Mouse (Mus musculus) ES-E14 (cell line): Measurements from ENCODE around the gene 1190005I06Rik. TPM values are rescaled to one million over a fixed set of nuclear protein-coding genes. Genes with fewer than 3 reads are reported as not detected.

Source experiments
- DNase-seq: peaks from one replicate; pipeline ENCODE4 v3.0.0-alpha.2; 2013; ENCODE audit warnings: low read depth, low spot score
- H3K27ac ChIP-seq: 2 replicates; pipeline ENCODE4 v1.5.1; 2012; ENCODE audit warnings: low read depth, mild to moderate bottlenecking, low read length, moderate library complexity, mixed read lengths; ENCODE audit not compliant: poor library complexity, insufficient read depth, severe bottlenecking
- H3K36me3 ChIP-seq: 2 replicates; pipeline ENCODE4 v1.6.1; 2012; ENCODE audit warnings: mild to moderate bottlenecking, low read length, moderate library complexity, mixed read lengths; ENCODE audit not compliant: control insufficient read depth, poor library complexity, insufficient read depth, severe bottlenecking
- H3K4me1 ChIP-seq, 2 experiments: fragments of 150-350 bp in 1 of 2; sonication (generic) in 1 of 2; 2 replicates each; pipeline ENCODE4 v1.6.1; 2012; ENCODE audit warnings: low read length in 2 of 2, mild to moderate bottlenecking in 1 of 2, mixed read lengths in 1 of 2; ENCODE audit not compliant: control insufficient read depth in 2 of 2, insufficient read depth in 2 of 2, poor library complexity in 1 of 2
- H3K4me3 ChIP-seq, 2 experiments: fragments of 150-350 bp in 1 of 2; sonication (generic) in 1 of 2; 2 replicates each; pipeline ENCODE4 v1.5.1; 2012; ENCODE audit warnings: low read length in 2 of 2, low read depth in 1 of 2, mild to moderate bottlenecking in 1 of 2, mixed read lengths in 1 of 2; ENCODE audit not compliant: insufficient read depth in 1 of 2, poor library complexity in 1 of 2, severe bottlenecking in 1 of 2
- H3K9ac ChIP-seq: 2 replicates; pipeline ENCODE4 v1.6.1; 2012; ENCODE audit warnings: low read depth, mild to moderate bottlenecking, low read length, mixed read lengths; ENCODE audit not compliant: poor library complexity, insufficient read depth, severe bottlenecking
- H3K9me3 ChIP-seq: fragments of 150-350 bp; sonication (generic); 2 replicates; pipeline ENCODE4 v1.6.1; 2012; ENCODE audit warnings: low read depth, mild to moderate bottlenecking, low read length; ENCODE audit not compliant: control insufficient read depth, insufficient read depth
- CHD2 ChIP-seq: IDR thresholded peaks from 2 replicates; pipeline ENCODE4 v1.6.1; 2014; ENCODE audit warnings: mild to moderate bottlenecking, low read depth, low read length, inconsistent platforms
- HCFC1 ChIP-seq: IDR thresholded peaks from 2 replicates; pipeline ENCODE4 v1.6.1; 2012; ENCODE audit warnings: low read length, inconsistent platforms, borderline replicate concordance; ENCODE audit not compliant: insufficient read depth
- MAFK ChIP-seq: IDR thresholded peaks from 2 replicates; pipeline ENCODE4 v1.6.1; 2014; ENCODE audit warnings: mild to moderate bottlenecking, low read depth, low read length, inconsistent platforms; ENCODE audit not compliant: insufficient read depth
- ZC3H11A ChIP-seq: IDR thresholded peaks from 2 replicates; pipeline ENCODE4 v1.6.1; 2012; ENCODE audit warnings: low read depth, mild to moderate bottlenecking, inconsistent platforms, low read length, borderline replicate concordance
- ZNF384 ChIP-seq: IDR thresholded peaks from 2 replicates; pipeline ENCODE4 v1.6.1; 2012; ENCODE audit warnings: low read depth, low read length, inconsistent platforms
- in situ Hi-C, 2 experiments: fragments of 600-800 bp; cut with MboI; formaldehyde crosslinking; loops; one replicate each; pipeline ENCODE4 v1.15.1; 2025; ENCODE audit warnings: low sequenced_read_pairs in 2 of 2, inconsistent platforms in 1 of 2; ENCODE audit not compliant: unreplicated experiment in 2 of 2
- total RNA-seq: library from RNA; depleted of rRNA; stranded (reverse); fragments of 300-350 nt; gene quantifications from 2 replicates; pipeline ENCODE4 v1.2.3, GENCODE M21; 2012

1190005I06Rik gene
- total RNA-seq, 1 experiment, result 21.8 TPM

DNA sequence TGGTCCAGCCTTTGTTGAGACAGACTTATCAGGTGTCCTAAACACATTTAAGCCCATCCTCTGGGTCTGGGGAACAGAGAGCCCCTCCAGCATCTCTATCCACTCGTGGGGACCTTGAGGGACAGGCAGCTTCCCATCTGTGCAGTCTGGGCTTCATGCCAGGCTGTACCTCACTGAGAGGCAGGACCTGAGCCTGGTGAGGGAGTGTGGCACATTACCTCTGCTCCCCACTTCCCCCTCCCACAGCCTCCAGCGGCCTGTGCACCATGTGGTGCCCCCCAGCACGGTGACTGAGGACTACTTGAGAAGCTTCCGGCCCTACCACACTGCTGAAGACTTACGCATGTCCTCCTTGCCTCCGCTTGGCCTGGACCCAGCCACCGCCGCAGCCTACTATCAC is 80.8 kb downstream of the 1190005I06Rik start:
- no peak for DNase-seq
- peaks cover 88% of the 10 kb centered on the region for H3K36me3 ChIP-seq
- H3K4me3 ChIP-seq, result no peak overlapping the region
- TF ChIP-seq MAFK (no peak), HCFC1 (no peak), ZC3H11A (no peak), ZNF384 (no peak), CHD2 (no peak)
- H3K4me1 ChIP-seq, result peaks cover 2 to 35% of the 10 kb centered on the region in 2 experiments; a peak in 3 of 4 replicates
- no peak overlapping the region for H3K9ac ChIP-seq
- in situ Hi-C loops, result no loop called here
- H3K27ac ChIP-seq, result no peak overlapping the region; the same call in 1 of the 2 replicates
- no peaks in the 10 kb centered on the region for H3K9me3 ChIP-seq

DNA sequence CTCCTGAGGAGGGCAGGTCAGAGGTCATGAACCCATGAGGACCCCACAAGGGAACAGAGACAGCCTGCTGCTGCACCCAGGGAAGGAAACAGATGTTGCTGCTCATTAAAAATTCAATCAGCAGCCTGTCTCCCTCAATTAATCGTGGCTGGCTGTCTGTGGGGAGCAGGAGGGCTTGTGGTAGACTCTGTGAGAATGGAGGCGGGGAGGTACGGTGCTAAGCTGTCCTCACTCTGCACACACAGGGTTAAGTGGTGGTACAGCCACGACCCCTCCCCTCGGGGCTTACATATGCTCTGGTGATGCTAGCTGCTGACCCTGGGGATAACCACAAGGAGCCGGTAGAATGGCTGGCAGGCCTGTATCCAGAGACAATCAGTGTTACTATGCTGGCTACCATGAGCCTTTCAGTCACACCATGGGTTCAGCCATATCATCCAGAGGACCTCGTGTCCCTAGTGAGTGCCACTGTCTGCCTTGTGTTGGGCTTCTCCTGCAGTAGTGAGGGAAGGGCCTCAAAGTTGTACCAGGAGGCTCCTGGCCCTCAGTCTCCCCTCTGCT is 82.2 kb downstream of the 1190005I06Rik start:
- Histone ChIP-seq H3K4me1 (peaks cover 2 to 42% of the 10 kb centered on the region in 2 experiments; a peak in 2 of 4 replicates), H3K9me3 (no peaks in the 10 kb centered on the region), H3K27ac (no peak overlapping the region), H3K9ac (no peak overlapping the region), H3K36me3 (peaks cover 79% of the 10 kb centered on the region), H3K4me3 (no peak overlapping the region)
- no peak for DNase-seq
- in situ Hi-C loops, result no loop called here
- no peak for TF ChIP-seq CHD2
- no peak for TF ChIP-seq ZC3H11A
- TF ChIP-seq HCFC1, result no peak
- no peak for TF ChIP-seq ZNF384
- no peak for TF ChIP-seq MAFK

DNA sequence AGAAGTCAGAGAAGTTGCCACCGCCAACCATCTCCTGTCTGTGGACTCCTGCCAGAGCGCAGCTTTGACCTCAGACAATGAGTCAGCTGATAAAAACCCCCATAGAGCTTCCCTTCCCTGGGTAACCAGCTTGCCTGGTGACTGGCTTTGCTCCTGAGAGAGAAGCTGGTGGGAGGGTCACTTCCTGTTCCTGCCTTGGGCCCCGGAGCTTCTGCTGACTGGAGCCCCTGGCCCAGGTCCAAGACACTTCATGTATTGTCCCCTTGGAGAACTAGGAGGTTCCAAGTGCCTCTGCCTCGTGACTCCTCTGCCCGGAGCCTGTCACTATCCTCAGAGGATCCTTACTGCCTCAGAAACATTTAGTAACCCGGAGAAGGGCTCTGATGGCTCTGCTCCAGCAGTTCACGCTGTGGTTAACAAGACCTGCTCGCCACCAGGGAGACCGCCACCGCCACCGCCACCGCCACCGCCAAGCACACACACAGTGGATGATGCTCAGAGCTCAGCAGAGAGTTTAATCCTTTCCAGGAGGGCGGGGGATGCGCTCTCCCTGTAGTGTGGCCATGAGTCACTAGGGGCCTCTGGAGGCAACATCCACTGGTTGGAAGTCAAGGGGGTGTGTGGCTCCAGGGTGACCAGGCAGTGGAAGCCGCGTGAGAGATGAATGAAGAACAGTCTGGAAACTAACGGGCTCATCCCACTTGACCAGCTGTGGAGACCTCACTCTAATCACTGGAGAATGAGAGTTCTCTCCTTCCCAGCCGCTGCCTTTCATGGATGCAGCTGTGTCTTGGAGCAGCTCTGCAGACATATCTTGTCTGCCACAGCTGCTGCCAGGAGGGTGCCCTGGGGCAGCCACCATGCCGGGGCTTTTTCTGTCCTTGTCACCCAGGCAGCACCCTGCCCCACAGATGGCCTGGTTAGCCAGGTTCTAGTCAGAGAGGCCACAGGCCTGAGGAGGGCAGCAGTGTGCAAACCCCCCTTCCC is 83.3 kb downstream of the 1190005I06Rik start:
- Histone ChIP-seq H3K4me1 (peaks cover 2 to 39% of the 10 kb centered on the region in 2 experiments; a peak in 2 of 4 replicates), H3K27ac (no peak overlapping the region), H3K36me3 (peaks cover 76% of the 10 kb centered on the region), H3K9me3 (no peaks in the 10 kb centered on the region), H3K9ac (no peak overlapping the region), H3K4me3 (no peak overlapping the region)
- no peak for DNase-seq
- in situ Hi-C loops, result no loop called here
- TF ChIP-seq MAFK (no peak), ZNF384 (no peak), HCFC1 (no peak), ZC3H11A (no peak), CHD2 (no peak)

DNA sequence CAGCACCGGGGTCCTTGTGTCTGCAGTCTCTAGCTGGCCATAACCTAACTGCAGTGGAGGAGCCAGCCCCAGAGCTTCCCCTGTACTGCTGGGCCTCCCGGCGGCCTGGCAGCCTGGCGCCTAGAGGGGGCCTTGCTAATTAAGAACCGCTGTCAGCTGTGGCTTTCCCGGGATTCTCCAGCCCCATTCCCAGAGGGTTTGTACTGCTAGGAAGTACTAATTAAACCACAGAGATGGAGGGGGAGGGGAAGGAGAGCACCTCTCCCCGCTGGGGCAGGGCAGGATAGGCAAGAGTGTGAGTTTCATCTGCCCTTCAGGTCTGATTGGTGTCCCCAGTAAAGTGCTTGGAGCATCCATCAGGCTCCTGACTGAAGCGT is 84.1 kb downstream of the 1190005I06Rik start:
- H3K36me3 ChIP-seq, result peaks cover 76% of the 10 kb centered on the region
- H3K4me1 ChIP-seq, result peaks cover 2 to 38% of the 10 kb centered on the region in 2 experiments; a peak in 2 of 4 replicates
- no peak for TF ChIP-seq HCFC1
- no peak overlapping the region for H3K4me3 ChIP-seq
- in situ Hi-C loops, result no loop called here
- no peak for DNase-seq
- no peaks in the 10 kb centered on the region for H3K9me3 ChIP-seq
- no peak overlapping the region for H3K27ac ChIP-seq
- no peak overlapping the region for H3K9ac ChIP-seq
